Mouse (Mus musculus) midbrain, embryonic 10.5 days (tissue): ENCODE measurements around the gene Senp1. TPM values are rescaled to one million over a fixed set of nuclear protein-coding genes. Genes with fewer than 3 reads are reported as not detected.
A peak's percentile ranks its signal among the peaks of the same experiment; 100 is the strongest.

Source experiments
- DNase-seq: peaks from one replicate; pipeline ENCODE4 v3.0.0-alpha.2; 2017; ENCODE audit warnings: low spot score
- H3K27ac ChIP-seq: fragments of 300-500 bp; sonication (generic); replicated peaks from 2 replicates; pipeline ENCODE4 v1.5.1; 2016; ENCODE audit warnings: mild to moderate bottlenecking
- H3K27me3 ChIP-seq: fragments of 300-500 bp; sonication (generic); 2 replicates; pipeline ENCODE4 v1.6.1; 2016; ENCODE audit warnings: low read depth, mild to moderate bottlenecking; ENCODE audit not compliant: poor library complexity, severe bottlenecking
- H3K36me3 ChIP-seq: fragments of 300-500 bp; sonication (generic); 2 replicates; pipeline ENCODE4 v1.6.1; 2016; ENCODE audit warnings: mild to moderate bottlenecking, moderate library complexity
- H3K4me1 ChIP-seq: fragments of 300-500 bp; sonication (generic); 2 replicates; pipeline ENCODE4 v1.6.1; 2016
- H3K4me3 ChIP-seq: fragments of 300-500 bp; sonication (generic); 2 replicates; pipeline ENCODE4 v1.5.1; 2016; ENCODE audit warnings: mild to moderate bottlenecking, moderate library complexity
- H3K9me3 ChIP-seq: fragments of 300-500 bp; sonication (generic); replicated peaks from 2 replicates; pipeline ENCODE4 v1.6.1; 2016; ENCODE audit warnings: mild to moderate bottlenecking
- WGBS: fragments of 180-500 bp; shearing (Covaris S2); methylation state at CpG from one replicate; pipeline ENCODE4 v1.1.7; 2016; 5-methylcytosine and 5-hydroxymethylcytosine counted together
- polyA plus RNA-seq: library from polyadenylated mRNA; unstranded; fragments of >200 nt; fragmentation: Nextera tagmentation; extraction: Ambion mirVana; gene quantifications from 2 replicates; pipeline ENCODE4 v1.2.1, GENCODE M21; 2016

The Senp1 gene
- polyA plus RNA-seq, 1 experiment from 2014 or later = 47.3 TPM

DNA sequence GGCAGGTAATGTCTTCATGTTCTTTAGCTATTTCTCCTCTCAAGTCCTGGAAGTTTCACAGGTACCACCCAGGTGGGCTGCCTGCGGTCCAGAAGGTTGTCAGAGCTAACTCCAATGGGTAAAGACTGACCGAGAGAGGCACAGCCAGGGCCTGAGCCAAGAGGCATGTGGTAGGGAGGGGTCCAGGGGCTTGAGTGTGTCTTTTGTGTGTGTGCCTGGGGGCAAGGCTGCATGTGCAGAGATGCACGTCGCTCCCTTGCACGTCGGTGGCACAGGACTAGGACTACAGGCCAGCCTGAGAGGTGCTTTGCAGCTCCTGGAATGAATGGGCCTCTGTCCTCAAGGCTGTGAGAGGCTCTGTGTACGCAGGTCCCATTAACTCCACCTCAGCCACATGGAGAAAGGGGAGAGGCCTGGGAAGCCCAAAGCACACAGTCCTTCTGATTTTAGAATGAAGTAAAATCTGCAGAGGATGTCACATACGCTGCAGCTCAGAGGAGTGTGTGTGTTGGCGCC, 60.3 kb downstream of the Senp1 start:
- Histone ChIP-seq H3K27ac (0 out of 2 replicates have a peak overlapping the region, but pooled peaks have one; percentile 39), H3K36me3 (peaks cover 40% of the 10 kb centered on the region), H3K4me3 (no peak overlapping the region), H3K9me3 (no peaks in the 10 kb centered on the region; the same call in 1 of the 2 replicates), H3K27me3 (no peaks in the 10 kb centered on the region), H3K4me1 (peaks cover 30% of the 10 kb centered on the region)
- no peak for DNase-seq
- WGBS = 81% methylated on average over 9 of the region's 9 CpGs

GRCm38 (mm10) chr15:98029798-98030197, 63.7 kb downstream of the Senp1 start:
- WGBS = 70% methylated on average over 6 of the region's 6 CpGs
- Histone ChIP-seq H3K4me3 (no peak overlapping the region), H3K27ac (no peak overlapping the region), H3K27me3 (0 out of 2 replicates have a peak, but pooled peaks cover 8% of the 10 kb centered on the region), H3K4me1 (peaks cover 48% of the 10 kb centered on the region), H3K9me3 (no peaks in the 10 kb centered on the region), H3K36me3 (peaks cover 10% of the 10 kb centered on the region)
- DNase-seq = no peak

- H3K4me3 ChIP-seq = no peak overlapping the region
- H3K36me3 ChIP-seq = peaks cover 1% of the 10 kb centered on the region; the same call in 1 of the 2 replicates
- peaks cover 50% of the 10 kb centered on the region for H3K4me1 ChIP-seq
- 0 out of 2 replicates have a peak, but pooled peaks cover 10% of the 10 kb centered on the region for H3K27me3 ChIP-seq
- H3K27ac ChIP-seq = peak overlapping the region; percentile 82
- DNase-seq = no peak
- H3K9me3 ChIP-seq = no peaks in the 10 kb centered on the region
- WGBS = 39% methylated on average over 12 of the region's 12 CpGs
These were observed 66.3 kb downstream of the Senp1 start for GRCm38 (mm10) chr15:98026967-98027904.

GRCm38 (mm10) chr15:98025611-98026010, 67.9 kb downstream of the Senp1 start:
- Histone ChIP-seq H3K36me3 (no peaks in the 10 kb centered on the region), H3K4me1 (peaks cover 45% of the 10 kb centered on the region), H3K4me3 (no peak overlapping the region), H3K9me3 (no peaks in the 10 kb centered on the region), H3K27me3 (0 out of 2 replicates have a peak, but pooled peaks cover 10% of the 10 kb centered on the region), H3K27ac (peak overlapping the region; percentile 38; the same call in 1 of the 2 replicates)
- 42% methylated on average over 4 of the region's 4 CpGs for WGBS
- DNase-seq = no peak

- no peak for DNase-seq
- 35% methylated on average over 3 of the region's 3 CpGs for WGBS
- Histone ChIP-seq H3K27me3 (0 out of 2 replicates have a peak, but pooled peaks cover 10% of the 10 kb centered on the region), H3K4me3 (no peak overlapping the region), H3K9me3 (no peaks in the 10 kb centered on the region), H3K4me1 (peaks cover 45% of the 10 kb centered on the region), H3K27ac (no peak overlapping the region), H3K36me3 (no peaks in the 10 kb centered on the region)
These were observed 70.4 kb downstream of the Senp1 start for GRCm38 (mm10) chr15:98023137-98023536.

DNA sequence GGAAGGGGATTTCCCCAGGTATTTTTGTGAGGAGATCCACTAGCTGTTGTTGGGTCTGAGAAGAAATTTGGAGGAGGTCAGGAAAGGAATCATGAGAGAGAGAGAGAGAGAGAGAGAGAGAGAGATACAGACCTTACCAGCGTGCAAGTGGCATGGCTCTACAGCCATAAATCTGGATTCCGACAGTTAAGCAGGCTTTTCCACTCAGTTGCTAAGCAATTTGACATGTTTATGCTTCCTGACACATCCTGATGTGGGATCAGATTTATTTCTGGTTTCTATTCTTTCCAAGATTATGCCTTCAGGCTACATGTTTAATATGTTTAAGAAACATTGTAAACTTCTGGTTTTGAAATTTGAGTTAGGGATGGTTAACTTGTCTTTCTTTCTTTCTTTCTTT, 71.7 kb downstream of the Senp1 start:
- no peak for DNase-seq
- no peaks in the 10 kb centered on the region for H3K36me3 ChIP-seq
- H3K9me3 ChIP-seq = no peaks in the 10 kb centered on the region
- no peak overlapping the region for H3K27ac ChIP-seq
- H3K27me3 ChIP-seq = 0 out of 2 replicates have a peak, but pooled peaks cover 10% of the 10 kb centered on the region
- no peak overlapping the region for H3K4me3 ChIP-seq
- peaks cover 33% of the 10 kb centered on the region for H3K4me1 ChIP-seq
- whole genome bisulfite sequencing = 75% methylated on average over 2 of the region's 2 CpGs

- Histone ChIP-seq H3K9me3 (no peaks in the 10 kb centered on the region), H3K27me3 (no peaks in the 10 kb centered on the region), H3K4me3 (no peak overlapping the region), H3K36me3 (no peaks in the 10 kb centered on the region), H3K4me1 (peaks cover 16% of the 10 kb centered on the region), H3K27ac (no peak overlapping the region)
- 73% methylated on average over 3 of the region's 3 CpGs for WGBS
- no peak for DNase-seq
These were observed 74.5 kb downstream of the Senp1 start for GRCm38 (mm10) chr15:98019047-98019446.

GRCm38 (mm10) chr15:98017925-98018324, 75.6 kb downstream of the Senp1 start:
- Histone ChIP-seq H3K4me3 (no peak overlapping the region), H3K36me3 (no peaks in the 10 kb centered on the region), H3K9me3 (no peaks in the 10 kb centered on the region), H3K4me1 (peaks cover 11% of the 10 kb centered on the region), H3K27ac (no peak overlapping the region), H3K27me3 (no peaks in the 10 kb centered on the region)
- no peak for DNase-seq
- WGBS = 75% methylated on average over 4 of the region's 4 CpGs

DNA sequence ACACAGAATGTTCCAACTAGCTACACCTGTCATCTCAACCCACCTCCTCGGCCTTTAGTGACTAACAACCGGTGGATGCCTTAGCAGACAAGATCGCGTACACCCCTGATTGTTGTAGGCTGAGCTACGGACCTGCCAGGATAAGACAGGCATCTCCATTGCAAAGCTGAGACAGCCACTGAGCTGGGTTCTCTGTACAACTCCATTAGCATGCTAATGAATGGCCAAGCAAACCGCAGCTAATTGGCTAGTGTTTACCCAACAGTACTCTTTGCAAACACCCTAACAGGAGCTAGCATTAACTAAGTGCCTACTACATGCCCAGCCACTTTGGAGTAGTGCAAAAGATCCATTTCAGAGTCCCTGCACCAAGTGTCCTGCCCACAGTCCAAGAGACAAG, 80.7 kb downstream of the Senp1 start:
- H3K27me3 ChIP-seq = 0 out of 2 replicates have a peak, but pooled peaks cover 14% of the 10 kb centered on the region
- WGBS = 67% methylated on average over 6 of the region's 6 CpGs
- no peak overlapping the region for H3K27ac ChIP-seq
- no peaks in the 10 kb centered on the region for H3K9me3 ChIP-seq
- H3K4me1 ChIP-seq = no peaks in the 10 kb centered on the region
- no peaks in the 10 kb centered on the region for H3K36me3 ChIP-seq
- no peak for DNase-seq
- H3K4me3 ChIP-seq = no peak overlapping the region

DNA sequence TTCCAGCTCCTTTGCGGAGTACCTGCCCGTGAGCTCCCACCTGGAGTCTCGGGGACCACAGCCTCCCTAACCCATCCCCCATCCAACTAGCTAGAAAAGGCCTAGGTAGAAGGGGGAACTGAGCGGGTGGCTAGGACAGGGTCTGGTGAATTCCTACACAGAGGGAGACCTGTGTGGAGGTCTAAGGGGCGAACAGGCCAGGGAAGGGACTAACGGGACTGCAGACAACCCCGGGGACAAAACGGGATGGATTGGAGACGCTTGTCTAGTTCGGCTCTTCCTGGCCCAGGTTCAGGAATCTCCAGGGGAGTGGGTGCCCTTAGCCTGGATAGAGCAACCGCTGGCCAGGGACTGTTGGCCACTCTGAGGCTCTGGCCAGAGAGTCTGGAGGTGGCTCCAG, 88.4 kb downstream of the Senp1 start:
- peaks cover 34% of the 10 kb centered on the region for H3K27me3 ChIP-seq

GRCm38 (mm10) chr15:98004740-98005159, 88.8 kb downstream of the Senp1 start:
- H3K27ac ChIP-seq = peak overlapping the region; percentile 96
- no peak for DNase-seq
- H3K36me3 ChIP-seq = peaks cover 7% of the 10 kb centered on the region
- H3K27me3 ChIP-seq = peaks cover 38% of the 10 kb centered on the region
- whole genome bisulfite sequencing = 0% methylated on average over 19 of the region's 19 CpGs
- no peaks in the 10 kb centered on the region for H3K9me3 ChIP-seq
- H3K4me1 ChIP-seq = peaks cover 59% of the 10 kb centered on the region
- H3K4me3 ChIP-seq = peak overlapping the region; percentile 86

More for the DNA sequence above, 88.4 kb downstream of the Senp1 start:
- 8% methylated on average over 11 of the region's 11 CpGs for WGBS
- Histone ChIP-seq H3K4me1 (peaks cover 55% of the 10 kb centered on the region), H3K36me3 (0 out of 2 replicates have a peak, but pooled peaks cover 2% of the 10 kb centered on the region), H3K9me3 (no peaks in the 10 kb centered on the region), H3K27ac (peak overlapping the region; percentile 96), H3K4me3 (peak overlapping the region; percentile 86)
- peak; percentile 32 for DNase-seq

GRCm38 (mm10) chr15:98003822-98004739, 89.5 kb downstream of the Senp1 start, which contains the start of gene Col2a1:
TSS of gene Col2a1 (minus strand) at chr15:98004695.
- H3K27ac ChIP-seq = peak within 1 kb of the TSS; percentile 96
- peak within 1 kb of the TSS; percentile 86 for H3K4me3 ChIP-seq
- no peaks in the 10 kb centered on the region for H3K9me3 ChIP-seq
- peaks cover 66% of the 10 kb centered on the region for H3K4me1 ChIP-seq
- under 1% methylated on average over 59 of the region's 59 CpGs for WGBS
- peaks cover 45% of the 10 kb centered on the region for H3K27me3 ChIP-seq
- peaks cover 13% of the 10 kb centered on the region for H3K36me3 ChIP-seq
- DNase-seq = peak; percentile 85
